Mouse (Mus musculus) c-Kit-negative CD71-positive TER-119-positive erythroid progenitor cells, embryonic 14.5 days (primary cell): ENCODE data around the gene Bag3.

Source experiments
- DNase-seq: peaks from one replicate; pipeline ENCODE4 v3.0.0-alpha.2; 2013; ENCODE audit warnings: low read depth, low spot score

Bag3 gene

DNA sequence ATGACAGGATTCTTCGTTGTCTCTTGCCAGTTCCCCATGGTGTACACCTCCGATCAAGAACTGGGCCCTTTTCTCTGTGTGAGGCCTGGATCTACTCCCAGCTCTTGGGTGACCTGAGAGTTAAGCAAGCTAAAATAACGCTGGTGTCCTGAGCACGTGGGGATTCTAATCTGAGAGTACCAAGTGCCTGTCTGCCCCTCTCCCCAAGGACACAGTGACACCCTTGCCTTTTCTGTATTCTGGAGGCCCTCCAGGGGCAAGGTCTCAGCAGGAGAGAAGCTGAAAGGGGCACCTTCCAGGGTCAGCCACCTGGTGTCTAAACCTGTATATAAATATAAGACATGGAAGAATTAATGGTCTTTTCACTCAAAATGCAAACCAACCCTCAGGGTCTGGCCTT lies 14.3 kb downstream of the Bag3 start:
- no peak for DNase-seq

DNA sequence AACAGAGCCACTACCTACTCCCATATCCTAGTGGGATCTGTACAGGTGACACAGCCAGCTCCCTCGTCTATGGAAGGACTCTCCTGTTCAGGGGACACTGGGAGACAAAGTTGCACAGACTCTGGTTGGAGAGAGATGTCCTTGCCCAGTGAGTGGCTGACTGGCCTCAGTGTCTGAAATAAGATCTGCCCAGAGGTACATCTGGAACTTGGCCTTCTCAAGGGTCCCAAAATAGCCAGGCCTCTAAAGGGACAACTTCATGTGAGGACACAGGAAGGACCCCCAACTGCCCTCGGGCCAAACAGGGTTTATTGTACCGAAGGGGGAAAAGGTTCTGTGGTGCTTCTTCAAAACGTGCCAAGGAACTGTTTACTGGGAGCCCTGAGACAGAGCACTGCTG lies 14.8 kb downstream of the Bag3 start:
- DNase-seq, result no peak

DNA sequence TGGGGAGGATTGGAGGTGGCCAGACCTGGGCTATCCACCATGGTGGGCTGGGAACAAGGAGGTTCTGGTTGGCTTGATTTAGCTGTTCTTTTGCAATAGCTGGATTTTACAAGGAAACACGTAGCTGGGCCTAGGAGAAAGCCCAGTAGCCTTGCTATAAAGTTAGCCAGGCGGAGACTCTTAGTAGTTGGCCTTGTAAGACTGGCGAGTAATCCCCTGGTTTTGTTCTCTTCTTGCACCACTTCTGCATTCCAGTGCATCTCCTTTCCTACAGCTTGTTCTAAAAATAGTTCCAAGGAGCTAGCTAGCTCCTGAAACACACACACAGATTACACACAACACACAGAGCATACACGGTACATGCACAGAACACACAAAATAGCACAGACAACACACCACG lies 15.4 kb downstream of the Bag3 start:
- no peak for DNase-seq

DNA sequence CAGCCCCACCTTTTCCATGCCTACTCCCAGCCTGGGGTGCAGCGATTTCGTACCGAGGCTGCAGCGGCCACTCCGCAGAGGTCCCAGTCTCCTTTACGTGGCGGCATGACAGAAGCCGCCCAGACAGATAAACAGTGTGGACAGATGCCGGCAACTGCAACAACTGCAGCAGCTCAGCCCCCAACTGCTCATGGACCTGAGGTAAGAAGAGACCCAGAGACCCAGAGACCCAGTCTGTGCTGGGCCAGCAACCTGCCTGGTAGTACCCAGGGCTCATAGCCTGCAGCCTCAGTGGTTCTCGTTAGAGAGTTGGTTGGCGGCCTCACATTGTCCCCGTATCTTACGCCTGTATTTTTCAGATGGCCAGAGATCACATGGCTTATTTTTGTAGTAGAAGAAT lies 16.7 kb downstream of the Bag3 start:
- DNase-seq, result no peak

DNA sequence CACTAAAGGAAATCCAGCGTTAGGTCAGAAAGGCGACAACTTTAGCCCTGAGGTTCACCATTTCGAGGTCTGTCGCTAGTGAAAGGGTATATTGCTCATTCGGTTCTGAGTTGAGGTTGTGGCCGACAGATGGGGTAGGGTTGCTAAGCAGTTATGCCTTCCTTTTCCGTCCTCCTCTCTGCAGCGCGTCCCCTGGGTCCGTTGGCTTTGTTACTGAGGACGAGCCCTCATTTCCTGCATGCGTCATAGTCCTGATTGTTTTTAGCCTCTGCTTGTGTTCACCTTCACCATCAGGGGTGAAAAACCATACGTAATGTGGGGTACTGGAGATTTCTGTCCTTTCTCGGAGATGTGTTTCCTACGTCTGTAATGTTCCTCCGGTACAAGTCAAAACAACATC lies 17.3 kb downstream of the Bag3 start:
- DNase-seq, result no peak

DNA sequence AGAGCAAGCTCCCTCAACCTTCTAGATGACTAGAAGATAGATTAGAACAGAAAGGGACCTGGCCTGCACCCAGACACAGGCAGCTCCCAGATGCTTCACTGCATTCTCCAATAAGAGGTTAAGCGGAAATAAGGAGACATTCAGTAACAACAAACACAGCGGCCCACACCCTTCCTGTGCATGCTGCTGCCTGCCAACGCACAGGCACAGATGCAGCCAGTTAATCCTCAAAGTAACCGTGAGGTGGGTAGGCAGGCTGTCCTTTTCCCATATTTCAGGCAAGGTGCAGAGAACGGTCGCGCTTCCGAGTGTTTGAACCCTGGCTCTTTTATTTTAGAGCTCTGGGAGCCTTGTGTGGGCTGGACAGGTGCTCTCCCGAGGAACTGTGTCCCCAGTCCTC lies 17.8 kb downstream of the Bag3 start:
- no peak for DNase-seq

DNA sequence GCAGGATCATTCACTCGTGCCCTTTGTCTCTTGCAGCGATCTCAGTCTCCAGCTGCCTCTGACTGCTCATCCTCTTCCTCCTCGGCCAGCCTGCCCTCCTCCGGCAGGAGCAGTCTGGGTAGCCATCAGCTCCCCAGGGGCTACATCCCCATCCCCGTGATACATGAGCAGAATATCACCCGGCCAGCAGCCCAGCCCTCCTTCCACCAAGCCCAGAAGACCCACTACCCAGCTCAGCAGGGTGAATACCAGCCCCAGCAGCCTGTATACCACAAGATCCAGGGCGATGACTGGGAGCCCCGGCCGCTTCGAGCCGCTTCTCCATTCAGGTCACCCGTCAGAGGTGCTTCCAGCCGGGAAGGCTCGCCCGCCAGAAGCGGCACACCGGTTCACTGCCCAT lies 18.4 kb downstream of the Bag3 start:
- no peak for DNase-seq

DNA sequence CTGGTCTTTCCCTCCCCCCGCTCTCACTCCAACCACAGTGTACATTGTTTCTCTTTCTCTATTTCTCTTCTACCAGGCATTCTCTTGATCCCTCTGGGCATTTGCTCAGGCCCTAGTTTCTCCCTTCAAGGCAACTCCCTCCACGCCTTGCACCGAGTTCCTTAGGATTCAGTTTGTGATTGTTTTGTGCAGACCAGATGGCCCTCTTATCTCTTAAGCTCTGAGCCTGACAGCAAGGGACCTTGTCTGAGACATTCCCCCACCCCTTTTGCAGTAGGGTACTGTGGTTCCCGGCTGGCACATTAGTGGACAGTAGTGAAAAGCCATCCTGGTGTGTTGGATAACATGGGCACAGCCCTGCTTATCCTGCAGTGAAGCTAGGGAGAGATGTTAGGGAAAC lies 19.1 kb downstream of the Bag3 start:
- DNase-seq, result no peak

DNA sequence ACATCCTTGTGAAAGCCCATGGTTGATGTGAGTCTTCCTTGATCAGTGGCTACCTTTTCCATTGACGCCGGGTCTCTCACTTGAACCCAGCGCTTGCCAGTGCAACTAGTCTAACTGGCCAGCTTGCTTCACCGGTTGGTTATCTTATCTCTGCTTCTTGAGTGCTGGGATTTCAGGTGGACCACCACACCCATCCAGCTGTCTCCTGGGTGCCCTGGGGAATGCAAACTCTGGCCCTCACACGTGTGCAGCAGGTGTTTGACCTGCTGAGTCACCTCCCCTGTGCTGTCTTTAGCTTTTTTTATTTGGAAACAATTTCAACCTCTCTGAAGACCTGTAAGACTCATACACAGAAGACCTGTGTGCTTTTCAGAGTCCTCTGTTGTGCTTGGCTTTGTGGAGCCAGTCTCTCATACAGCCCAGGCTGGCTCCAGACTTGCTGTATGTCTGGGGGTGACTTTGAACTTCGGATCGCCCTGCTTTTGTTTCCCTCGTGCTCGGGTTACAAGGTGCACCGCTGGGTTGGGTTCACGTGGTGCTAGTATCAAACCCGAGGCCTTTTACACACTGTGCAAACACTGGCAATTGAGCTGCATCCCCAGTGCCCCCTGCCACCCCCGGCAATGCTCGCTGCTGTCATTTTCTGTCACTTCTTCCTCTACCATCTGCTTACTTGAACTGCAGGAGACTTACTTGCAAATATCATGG lies 19.9 kb downstream of the Bag3 start:
- no peak for DNase-seq

DNA sequence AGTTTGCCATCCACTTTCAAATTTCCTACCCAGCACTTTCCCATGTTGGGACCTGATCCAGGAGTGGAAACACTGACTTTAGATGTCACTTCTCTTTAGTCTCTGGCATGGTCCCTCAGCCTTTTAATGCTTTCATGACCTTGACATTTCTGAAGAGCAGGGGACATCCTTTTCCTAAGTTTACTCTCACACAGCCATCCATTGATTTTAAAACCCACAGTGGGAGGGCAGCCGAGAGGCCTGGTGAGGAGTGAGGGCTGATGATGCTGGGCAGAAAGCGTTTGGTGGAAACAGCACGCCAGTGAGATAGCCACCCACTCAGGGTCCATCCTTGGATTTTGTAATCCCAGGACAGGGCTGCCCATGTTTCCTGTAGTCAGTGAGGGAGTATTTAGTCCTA lies 20.5 kb downstream of the Bag3 start:
- no peak for DNase-seq

DNA sequence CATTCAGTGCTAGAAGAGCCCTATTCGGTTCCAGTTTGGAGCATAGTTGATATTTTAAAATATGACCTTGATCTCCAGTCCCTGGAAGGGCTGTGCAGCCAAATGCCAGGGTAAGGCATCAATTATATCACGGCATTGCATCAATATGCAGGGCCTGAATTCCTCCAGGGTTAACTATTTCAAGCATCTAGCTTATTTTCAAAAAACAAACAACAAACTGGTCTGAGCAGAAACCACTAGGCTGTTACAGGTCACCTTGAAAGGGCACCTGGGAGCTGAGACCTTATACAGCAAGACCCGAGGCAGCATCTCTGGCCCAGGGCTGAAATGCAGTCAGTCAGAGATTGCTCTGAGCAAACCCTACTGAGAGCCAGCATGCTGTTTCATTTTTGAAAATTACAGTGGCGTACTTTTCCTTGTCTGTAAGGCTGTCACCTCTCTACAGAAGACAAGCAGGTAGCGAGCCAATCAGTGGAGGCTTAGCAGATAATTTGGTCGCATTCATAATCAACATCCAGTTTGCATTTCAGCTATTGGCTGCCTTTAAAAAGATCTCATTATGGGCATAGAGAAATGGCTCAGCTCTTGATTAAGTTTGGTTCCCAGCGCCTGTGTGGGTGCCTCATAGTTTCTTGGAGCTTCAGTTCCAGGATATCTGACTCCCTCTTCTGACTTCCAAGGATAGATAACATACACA lies 21.3 kb downstream of the Bag3 start:
- DNase-seq, result no peak

DNA sequence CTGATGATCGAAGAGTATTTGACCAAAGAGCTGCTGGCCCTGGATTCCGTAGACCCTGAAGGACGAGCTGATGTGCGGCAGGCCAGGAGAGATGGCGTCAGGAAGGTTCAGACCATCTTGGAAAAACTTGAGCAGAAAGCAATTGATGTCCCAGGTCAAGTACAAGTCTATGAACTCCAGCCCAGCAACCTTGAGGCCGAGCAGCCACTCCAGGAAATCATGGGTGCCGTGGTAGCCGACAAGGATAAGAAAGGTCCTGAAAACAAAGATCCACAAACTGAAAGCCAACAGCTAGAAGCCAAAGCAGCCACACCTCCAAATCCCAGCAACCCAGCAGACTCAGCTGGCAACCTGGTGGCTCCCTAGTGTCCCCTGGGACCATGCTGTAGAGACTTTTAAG lies 22.6 kb downstream of the Bag3 start:
- no peak for DNase-seq

DNA sequence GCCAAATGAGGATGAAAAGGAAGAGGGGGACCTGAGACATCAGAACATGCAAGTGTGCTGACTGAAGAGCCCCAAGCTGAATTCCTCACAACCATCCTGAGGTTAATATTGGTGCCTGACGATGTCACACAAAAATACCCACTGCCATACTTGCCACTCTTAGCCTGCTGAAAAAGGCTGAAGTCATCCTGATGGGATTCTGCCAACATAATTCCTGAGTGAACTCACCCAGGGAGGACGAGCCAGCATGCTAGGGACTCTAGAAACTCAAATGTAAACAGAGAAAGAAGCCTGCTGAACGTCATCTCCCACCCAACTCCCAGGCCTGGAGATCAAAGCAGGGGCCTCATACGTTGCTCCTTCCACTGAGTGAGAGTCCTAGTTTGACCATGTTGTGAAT lies 25.7 kb downstream of the Bag3 start:
- no peak for DNase-seq

DNA sequence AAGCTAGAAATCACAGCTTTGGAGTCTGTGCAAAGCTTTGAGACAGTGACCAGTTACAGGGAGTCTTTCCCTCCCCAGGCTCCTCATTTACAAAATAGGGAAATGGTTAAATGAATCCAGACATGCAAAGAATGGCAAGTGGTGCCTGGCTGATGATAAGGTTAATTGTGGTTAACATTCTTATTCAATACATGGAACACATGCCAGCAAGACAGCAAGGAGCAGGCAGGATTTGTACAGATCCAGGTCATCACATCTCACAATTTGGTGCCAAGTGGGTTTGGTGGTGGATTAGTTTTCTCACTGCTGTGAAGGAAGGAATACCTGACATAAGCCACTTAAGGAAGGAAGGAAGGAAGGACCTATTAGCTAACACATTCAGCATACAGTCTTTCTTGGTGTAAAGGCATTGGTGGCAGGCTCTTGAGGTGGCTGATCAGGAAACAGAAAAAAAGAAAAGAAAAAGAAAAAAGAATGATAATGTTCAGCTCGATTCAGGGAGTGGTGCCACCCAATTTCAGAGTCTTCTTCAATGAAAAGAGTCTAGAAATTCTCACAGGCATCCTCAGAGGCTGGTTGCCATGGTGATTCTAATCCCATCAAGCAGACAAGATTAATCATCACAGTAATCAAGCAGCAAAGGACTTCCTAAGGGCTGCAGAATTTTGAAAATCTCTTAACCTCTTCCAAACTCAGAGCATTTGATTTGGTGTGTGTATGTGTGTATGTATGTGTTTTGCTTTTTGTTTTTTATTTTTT lies 27.1 kb downstream of the Bag3 start:
- no peak for DNase-seq

DNA sequence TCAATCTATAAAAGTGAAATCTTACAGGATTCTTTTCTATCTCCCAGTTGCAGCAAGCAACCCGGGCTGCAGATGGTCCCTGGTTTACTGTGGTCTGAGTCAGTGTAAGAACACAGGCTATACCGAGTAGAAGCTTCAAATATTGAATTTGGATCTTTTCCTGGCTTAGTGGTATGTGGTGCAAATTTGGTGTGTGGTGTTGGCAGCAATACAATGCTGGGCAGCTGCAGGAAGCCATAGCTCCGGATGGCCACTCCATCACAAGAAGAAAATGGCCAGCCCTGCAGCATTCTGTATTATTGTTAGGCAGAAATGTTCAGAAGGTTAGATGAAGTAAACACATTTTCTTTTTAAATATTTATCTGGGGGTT lies 27.7 kb downstream of the Bag3 start:
- DNase-seq, result no peak

DNA sequence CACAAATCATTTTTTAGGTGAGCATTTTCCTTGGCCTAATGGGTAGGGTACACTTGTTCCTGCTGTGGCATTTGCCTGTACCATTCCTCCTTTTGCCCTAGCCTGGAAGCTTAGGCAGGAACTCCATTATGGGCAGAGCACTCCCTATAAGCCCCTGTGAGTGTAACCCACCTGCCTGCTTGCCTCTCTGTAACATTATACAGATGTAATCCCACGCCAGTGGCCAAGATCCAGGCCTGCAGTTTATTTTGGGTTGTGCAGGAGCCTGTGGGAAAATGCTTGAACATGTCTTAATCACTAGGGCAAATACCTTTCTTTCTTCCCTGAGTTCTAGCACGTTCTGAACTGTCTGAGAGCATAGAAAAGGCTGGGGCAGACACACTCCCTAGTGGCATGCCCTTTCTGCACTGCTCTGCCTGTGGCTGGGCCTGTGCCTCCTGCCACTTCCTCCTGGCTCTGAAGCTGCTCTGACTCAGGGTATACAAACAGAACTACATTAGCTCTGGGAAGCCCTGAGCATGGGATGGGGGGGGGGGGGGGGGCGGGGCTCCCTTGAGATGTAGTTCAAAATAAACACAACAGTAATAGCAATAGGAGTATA lies 29.8 kb downstream of the Bag3 start:
- no peak for DNase-seq

DNA sequence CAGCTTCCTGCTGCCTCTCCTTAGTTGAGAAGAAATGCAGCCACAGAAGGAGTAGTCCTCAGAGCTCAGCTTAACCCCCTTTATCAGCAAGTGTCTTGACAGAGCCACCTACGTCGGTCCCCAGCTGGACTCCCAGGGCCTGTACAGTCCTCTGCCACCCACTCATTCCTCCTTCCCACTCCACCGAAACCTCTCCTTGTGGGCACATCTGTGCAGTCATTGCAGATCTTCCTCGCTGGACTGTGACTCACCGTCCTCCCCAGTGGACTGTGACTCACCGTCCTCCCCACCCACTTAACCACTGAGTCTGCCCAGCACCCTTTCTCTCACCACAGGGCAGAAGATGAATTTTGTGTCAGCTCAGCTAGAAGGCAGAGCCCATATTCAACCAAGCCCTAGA lies 31.1 kb downstream of the Bag3 start:
- no peak for DNase-seq

DNA sequence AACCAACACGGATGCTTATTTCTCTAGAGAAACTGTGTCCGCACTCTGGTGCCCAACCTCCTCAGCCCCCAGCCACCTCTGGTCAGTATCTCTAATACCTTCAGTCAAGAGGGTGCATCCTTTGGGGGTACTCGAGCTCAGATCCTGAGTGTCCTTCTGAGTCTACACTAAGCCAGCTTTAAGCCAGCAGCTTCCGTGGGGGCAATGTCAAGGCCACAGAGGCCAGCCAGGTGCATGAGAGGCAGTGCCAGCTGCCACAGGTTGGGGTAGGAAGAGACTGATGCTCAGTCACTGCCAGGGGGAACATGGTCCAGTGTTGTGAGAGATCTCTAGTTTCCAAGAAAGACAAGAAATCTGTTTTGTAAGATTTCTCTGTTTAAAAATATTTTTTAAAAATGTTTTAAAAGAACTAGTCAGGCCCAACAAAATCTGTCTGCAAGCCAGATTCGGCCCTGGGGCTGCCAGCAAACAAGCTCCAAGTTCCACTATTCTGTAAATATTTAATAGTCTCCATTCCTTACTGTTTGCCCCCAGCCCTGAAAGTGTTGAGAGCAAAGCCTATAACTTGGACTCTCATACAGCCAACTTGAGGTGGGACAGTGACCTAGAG lies 31.8 kb downstream of the Bag3 start:
- DNase-seq, result no peak

DNA sequence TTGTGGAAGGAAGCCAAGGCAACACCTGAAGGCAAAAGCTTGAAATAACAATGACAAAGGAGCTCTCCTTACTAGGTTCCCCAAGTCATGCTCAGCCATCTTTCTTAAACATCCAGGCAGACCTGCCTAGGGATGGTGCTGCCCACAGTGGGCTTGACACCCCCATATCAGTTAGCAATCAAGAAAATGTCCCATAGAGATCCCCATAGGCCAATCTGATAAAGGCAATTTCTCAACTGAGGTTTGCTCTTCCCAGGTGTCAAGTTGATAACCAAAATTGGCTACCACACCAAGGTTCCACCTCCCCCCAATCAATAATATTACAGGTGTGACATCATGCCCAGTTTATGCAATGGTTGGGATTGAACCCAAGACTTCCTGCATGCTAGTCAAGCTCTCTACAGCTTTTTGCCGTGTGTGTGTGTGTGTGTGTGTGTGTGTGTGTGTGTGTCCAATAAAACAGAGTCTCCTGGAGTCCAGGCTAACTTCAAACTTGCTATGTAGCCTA lies 33.6 kb downstream of the Bag3 start:
- DNase-seq, result no peak

DNA sequence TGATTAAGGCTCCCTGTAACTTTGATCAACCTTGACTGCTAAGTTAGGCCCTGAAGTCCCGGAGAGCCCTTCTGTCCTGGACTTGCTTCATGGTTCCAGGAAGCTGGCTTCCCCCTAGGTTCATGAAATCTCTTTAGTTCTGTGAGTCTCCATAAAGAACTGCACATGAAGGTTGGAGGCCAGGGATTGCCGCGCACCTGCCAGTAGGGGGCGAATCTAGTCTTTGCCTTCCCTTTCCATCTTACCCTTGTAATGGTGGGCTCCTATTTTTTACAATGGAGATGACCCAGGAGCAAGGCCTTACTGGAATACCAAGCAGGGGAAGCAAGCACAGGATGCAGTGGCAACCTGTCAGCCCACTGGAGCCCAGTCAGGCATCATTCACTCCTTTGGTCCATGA lies 40.0 kb downstream of the Bag3 start:
- DNase-seq, result no peak

DNA sequence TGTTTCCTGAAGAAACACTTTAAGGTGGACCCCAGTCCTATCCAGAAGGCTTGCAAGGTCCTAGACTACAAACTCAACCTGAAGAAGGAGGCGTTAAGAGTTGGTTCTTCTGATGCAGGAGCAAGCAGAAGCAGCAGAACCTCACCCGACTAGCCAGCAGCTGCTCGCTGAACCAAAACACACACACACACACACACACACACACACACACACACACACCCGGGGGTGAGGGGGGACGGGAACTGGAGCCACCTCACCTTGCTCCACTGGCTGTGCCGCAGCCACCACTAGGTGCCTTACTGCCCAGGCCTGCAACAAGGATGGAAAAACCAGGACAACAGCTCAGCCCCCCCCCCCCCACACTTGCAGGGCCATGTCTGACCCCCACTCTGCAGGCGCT lies 42.9 kb downstream of the Bag3 start:
- DNase-seq, result no peak
